Mouse (Mus musculus) neural tube, embryonic 12.5 days (tissue): Measurements from ENCODE around the gene Cdc14a. TPM values are rescaled to one million over a fixed set of nuclear protein-coding genes. Genes with fewer than 3 reads are reported as not detected.

Experiments used
- ATAC-seq: fragments of 200-750 bp; cut with Nextera tagmentation; 2 replicates; pipeline ENCODE4 v1.8.0; 2017; ENCODE audit warnings: low read depth, mild to moderate bottlenecking, moderate TSS enrichment, moderate library complexity; ENCODE audit not compliant: low FRiP score
- H3K27ac ChIP-seq: fragments of 300-500 bp; sonication (generic); 2 replicates; pipeline ENCODE4 v1.5.1; 2016
- H3K27me3 ChIP-seq: fragments of 300-500 bp; sonication (generic); replicated peaks from 2 replicates; pipeline ENCODE4 v1.6.1; 2016; ENCODE audit warnings: mild to moderate bottlenecking
- H3K36me3 ChIP-seq: fragments of 300-500 bp; sonication (generic); 2 replicates; pipeline ENCODE4 v1.6.1; 2016; ENCODE audit warnings: mild to moderate bottlenecking
- H3K4me1 ChIP-seq: fragments of 300-500 bp; sonication (generic); 2 replicates; pipeline ENCODE4 v1.6.1; 2016
- H3K4me2 ChIP-seq: fragments of 300-500 bp; sonication (generic); replicated peaks from 2 replicates; pipeline ENCODE4 v1.6.1; 2016; ENCODE audit warnings: mild to moderate bottlenecking
- H3K4me3 ChIP-seq: fragments of 300-500 bp; sonication (generic); 2 replicates; pipeline ENCODE4 v1.5.1; 2016
- H3K9ac ChIP-seq: fragments of 300-500 bp; sonication (generic); 2 replicates; pipeline ENCODE4 v1.6.1; 2016; ENCODE audit warnings: mild to moderate bottlenecking
- H3K9me3 ChIP-seq: fragments of 300-500 bp; sonication (generic); 2 replicates; pipeline ENCODE4 v1.6.1; 2016; ENCODE audit warnings: mild to moderate bottlenecking
- WGBS: fragments of 180-500 bp; shearing (Covaris S2); methylation state at CpG from one replicate; pipeline ENCODE4 v1.1.7; 2016; 5-methylcytosine and 5-hydroxymethylcytosine counted together
- polyA plus RNA-seq: library from polyadenylated mRNA; unstranded; fragments of >200 nt; fragmentation: Nextera tagmentation; extraction: Ambion mirVana; gene quantifications from 2 replicates; pipeline ENCODE4 v1.2.1, GENCODE M21; 2016

The Cdc14a gene
- polyA plus RNA-seq, 1 experiment from 2014 or later, result 17.1 TPM

- Histone ChIP-seq H3K27ac (no peak overlapping the region), H3K9ac (no peak overlapping the region), H3K4me2 (no peak overlapping the region), H3K36me3 (no peaks in the 10 kb centered on the region), H3K9me3 (no peaks in the 10 kb centered on the region), H3K27me3 (no peaks in the 10 kb centered on the region), H3K4me3 (no peak overlapping the region), H3K4me1 (no peaks in the 10 kb centered on the region)
- no peak for ATAC-seq
- WGBS, result 82% methylated on average over 3 of the region's 3 CpGs
Observed at GRCm38 (mm10) chr3:116436113-116436512, 12.3 kb upstream of the Cdc14a start.

- H3K27ac ChIP-seq, result no peak overlapping the region
- no peak overlapping the region for H3K9ac ChIP-seq
- ATAC-seq, result no peak
- WGBS, result 88% methylated on average over 2 of the region's 3 CpGs
- H3K4me2 ChIP-seq, result no peak overlapping the region
- H3K36me3 ChIP-seq, result no peaks in the 10 kb centered on the region
- no peaks in the 10 kb centered on the region for H3K9me3 ChIP-seq
- no peaks in the 10 kb centered on the region for H3K4me1 ChIP-seq
- H3K27me3 ChIP-seq, result no peaks in the 10 kb centered on the region
- no peak overlapping the region for H3K4me3 ChIP-seq
Observed at GRCm38 (mm10) chr3:116434757-116435156, 10.9 kb upstream of the Cdc14a start.

- H3K9me3 ChIP-seq, result no peaks in the 10 kb centered on the region
- H3K36me3 ChIP-seq, result no peaks in the 10 kb centered on the region
- 85% methylated on average over 6 of the region's 6 CpGs for WGBS
- ATAC-seq, result no peak
- no peak overlapping the region for H3K9ac ChIP-seq
- peaks cover 12% of the 10 kb centered on the region for H3K4me1 ChIP-seq
- H3K4me2 ChIP-seq, result no peak overlapping the region
- no peak overlapping the region for H3K4me3 ChIP-seq
- H3K27me3 ChIP-seq, result no peaks in the 10 kb centered on the region
- no peak overlapping the region for H3K27ac ChIP-seq
Observed at GRCm38 (mm10) chr3:116425901-116426300, 2.1 kb upstream of the Cdc14a start.

GRCm38 (mm10) chr3:116424973-116425284 is 1.1 kb upstream of the Cdc14a start:
- WGBS, result under 1% methylated on average over 11 of the region's 11 CpGs

GRCm38 (mm10) chr3:116424160-116424972 is 534 bp upstream of the Cdc14a start:
- peak; percentile 34; the same call in 1 of the 2 replicates for ATAC-seq
- H3K4me1 ChIP-seq, result peaks cover 15% of the 10 kb centered on the region
- H3K4me3 ChIP-seq, result peak overlapping the region; percentile 94
- H3K36me3 ChIP-seq, result no peaks in the 10 kb centered on the region; the same call in 1 of the 2 replicates
- peak overlapping the region; percentile 93 for H3K9ac ChIP-seq
- H3K27ac ChIP-seq, result peak overlapping the region; percentile 83
- no peaks in the 10 kb centered on the region for H3K27me3 ChIP-seq
- WGBS, result under 1% methylated on average over 32 of the region's 32 CpGs
- no peaks in the 10 kb centered on the region for H3K9me3 ChIP-seq
- H3K4me2 ChIP-seq, result peak overlapping the region; percentile 88

More at GRCm38 (mm10) chr3:116424973-116425284, 1.1 kb upstream of the Cdc14a start:
- Histone ChIP-seq H3K4me1 (peaks cover 15% of the 10 kb centered on the region), H3K36me3 (no peaks in the 10 kb centered on the region; the same call in 1 of the 2 replicates), H3K9me3 (no peaks in the 10 kb centered on the region), H3K27me3 (no peaks in the 10 kb centered on the region), H3K9ac (peak overlapping the region; percentile 93), H3K27ac (peak overlapping the region; percentile 83), H3K4me3 (peak overlapping the region; percentile 94), H3K4me2 (peak overlapping the region; percentile 88)
- ATAC-seq, result peak; percentile 48

GRCm38 (mm10) chr3:116422795-116423352 is 958 bp downstream of the Cdc14a start:
- Histone ChIP-seq H3K27me3 (no peaks in the 10 kb centered on the region), H3K9me3 (no peaks in the 10 kb centered on the region), H3K36me3 (peaks cover 7% of the 10 kb centered on the region), H3K4me2 (peak overlapping the region; percentile 88), H3K4me1 (peaks cover 15% of the 10 kb centered on the region), H3K27ac (peak overlapping the region; percentile 83), H3K9ac (peak overlapping the region; percentile 93), H3K4me3 (peak overlapping the region; percentile 94)
- 1% methylated on average over 23 of the region's 23 CpGs for WGBS
- ATAC-seq, result peak; percentile 15; the same call in 1 of the 2 replicates

GRCm38 (mm10) chr3:116422074-116422473 is 1.8 kb downstream of the Cdc14a start:
- Histone ChIP-seq H3K36me3 (peaks cover 10% of the 10 kb centered on the region), H3K4me3 (peak overlapping the region; percentile 94), H3K27ac (no peak overlapping the region), H3K4me1 (peaks cover 15% of the 10 kb centered on the region), H3K9me3 (no peaks in the 10 kb centered on the region), H3K9ac (peak overlapping the region; percentile 93; the same call in 1 of the 2 replicates), H3K27me3 (no peaks in the 10 kb centered on the region), H3K4me2 (peak overlapping the region; percentile 88)
- 35% methylated on average over 8 of the region's 8 CpGs for WGBS
- ATAC-seq, result no peak

- no peaks in the 10 kb centered on the region for H3K27me3 ChIP-seq
- peaks cover 15% of the 10 kb centered on the region for H3K4me1 ChIP-seq
- no peak overlapping the region for H3K27ac ChIP-seq
- 28% methylated on average over 6 of the region's 6 CpGs for WGBS
- 0 out of 2 replicates have a peak overlapping the region, but pooled peaks have one; percentile 2 for H3K4me3 ChIP-seq
- peaks cover 19% of the 10 kb centered on the region for H3K36me3 ChIP-seq
- peak overlapping the region; percentile 88 for H3K4me2 ChIP-seq
- H3K9ac ChIP-seq, result peak overlapping the region; percentile 26; the same call in 1 of the 2 replicates
- ATAC-seq, result no peak
- H3K9me3 ChIP-seq, result no peaks in the 10 kb centered on the region
Observed at GRCm38 (mm10) chr3:116421121-116421520, 2.7 kb downstream of the Cdc14a start.

GRCm38 (mm10) chr3:116419791-116420190 is 4.0 kb downstream of the Cdc14a start:
- H3K4me2 ChIP-seq, result no peak overlapping the region
- H3K9ac ChIP-seq, result no peak overlapping the region
- 87% methylated on average over 11 of the region's 11 CpGs for WGBS
- no peaks in the 10 kb centered on the region for H3K9me3 ChIP-seq
- no peak overlapping the region for H3K27ac ChIP-seq
- H3K36me3 ChIP-seq, result peaks cover 32% of the 10 kb centered on the region
- no peaks in the 10 kb centered on the region for H3K27me3 ChIP-seq
- peaks cover 15% of the 10 kb centered on the region for H3K4me1 ChIP-seq
- no peak for ATAC-seq
- no peak overlapping the region for H3K4me3 ChIP-seq

GRCm38 (mm10) chr3:116414451-116414860 is 9.4 kb downstream of the Cdc14a start:
- Histone ChIP-seq H3K4me3 (no peak overlapping the region), H3K27ac (no peak overlapping the region), H3K36me3 (peaks cover 46% of the 10 kb centered on the region), H3K9me3 (no peaks in the 10 kb centered on the region), H3K9ac (no peak overlapping the region), H3K4me1 (peaks cover 22% of the 10 kb centered on the region), H3K27me3 (no peaks in the 10 kb centered on the region), H3K4me2 (no peak overlapping the region)
- 97% methylated on average over 3 of the region's 3 CpGs for WGBS
- no peak for ATAC-seq

- WGBS, result 94% methylated on average over 4 of the region's 4 CpGs
- no peak overlapping the region for H3K9ac ChIP-seq
- no peaks in the 10 kb centered on the region for H3K9me3 ChIP-seq
- H3K27me3 ChIP-seq, result no peaks in the 10 kb centered on the region
- H3K36me3 ChIP-seq, result peaks cover 46% of the 10 kb centered on the region
- H3K4me3 ChIP-seq, result no peak overlapping the region
- ATAC-seq, result no peak
- no peak overlapping the region for H3K4me2 ChIP-seq
- no peak overlapping the region for H3K27ac ChIP-seq
- peaks cover 24% of the 10 kb centered on the region for H3K4me1 ChIP-seq
Observed at GRCm38 (mm10) chr3:116412954-116413724, 10.7 kb downstream of the Cdc14a start.

GRCm38 (mm10) chr3:116410051-116410450 is 13.8 kb downstream of the Cdc14a start:
- WGBS, result 53% methylated on average over 7 of the region's 7 CpGs
- Histone ChIP-seq H3K9me3 (no peaks in the 10 kb centered on the region), H3K9ac (no peak overlapping the region), H3K4me3 (no peak overlapping the region), H3K27me3 (no peaks in the 10 kb centered on the region), H3K4me1 (peaks cover 24% of the 10 kb centered on the region), H3K4me2 (no peak overlapping the region), H3K36me3 (peaks cover 24% of the 10 kb centered on the region; the same call in 1 of the 2 replicates), H3K27ac (no peak overlapping the region)
- ATAC-seq, result no peak
